Mouse (Mus musculus) limb, embryonic 13.5 days (tissue): ENCODE results near the gene Ctsc. TPM values are rescaled to one million over a fixed set of nuclear protein-coding genes. Genes with fewer than 3 reads are reported as not detected.
A peak's percentile ranks its signal among the peaks of the same experiment; 100 is the strongest.
"Not testable (repeated sequence)": the region's sequence is repeated elsewhere in the genome, so short reads cannot be mapped to it uniquely, and the experiment has no call there.

Source experiments
- ATAC-seq: fragments of 200-750 bp; cut with Nextera tagmentation; 2 replicates; pipeline ENCODE4 v1.8.0; 2017; ENCODE audit warnings: low read depth, moderate number of reproducible peaks, moderate TSS enrichment; ENCODE audit not compliant: low FRiP score
- H3K27ac ChIP-seq: fragments of 300-500 bp; sonication (generic); 2 replicates; pipeline ENCODE4 v1.5.1; 2015; ENCODE audit warnings: inconsistent platforms, mild to moderate bottlenecking, moderate library complexity
- H3K27me3 ChIP-seq: fragments of 300-500 bp; sonication (generic); 2 replicates; pipeline ENCODE4 v1.6.1; 2015; ENCODE audit warnings: mild to moderate bottlenecking, inconsistent platforms
- H3K36me3 ChIP-seq: fragments of 300-500 bp; sonication (generic); 2 replicates; pipeline ENCODE4 v1.6.1; 2015; ENCODE audit warnings: inconsistent platforms, mild to moderate bottlenecking, moderate library complexity
- H3K4me1 ChIP-seq: fragments of 300-500 bp; sonication (generic); 2 replicates; pipeline ENCODE4 v1.6.1; 2015; ENCODE audit warnings: inconsistent platforms
- H3K4me2 ChIP-seq: fragments of 300-500 bp; sonication (generic); replicated peaks from 2 replicates; pipeline ENCODE4 v1.6.1; 2015; ENCODE audit warnings: inconsistent platforms, mild to moderate bottlenecking, moderate library complexity
- H3K4me3 ChIP-seq: fragments of 300-500 bp; sonication (generic); 2 replicates; pipeline ENCODE4 v1.5.1; 2015; ENCODE audit warnings: moderate library complexity, mild to moderate bottlenecking, inconsistent platforms
- H3K9ac ChIP-seq: fragments of 300-500 bp; sonication (generic); 2 replicates; pipeline ENCODE4 v1.6.1; 2015; ENCODE audit warnings: mild to moderate bottlenecking, inconsistent platforms
- H3K9me3 ChIP-seq: fragments of 300-500 bp; sonication (generic); 2 replicates; pipeline ENCODE4 v1.6.1; 2016; ENCODE audit warnings: inconsistent platforms
- WGBS: fragments of 180-500 bp; shearing (Covaris S2); methylation state at CpG from one replicate; pipeline ENCODE4 v1.1.7; 2015; 5-methylcytosine and 5-hydroxymethylcytosine counted together
- polyA plus RNA-seq: library from polyadenylated mRNA; unstranded; fragments of >200 nt; fragmentation: Nextera tagmentation; extraction: Ambion mirVana; gene quantifications from 2 replicates; pipeline ENCODE4 v1.2.1, GENCODE M21; 2015

Ctsc gene
- polyA plus RNA-seq = 36.5 and 43.8 TPM in 2 replicates

- Histone ChIP-seq H3K4me1 (peaks cover 9% of the 10 kb centered on the region), H3K4me2 (peak within 1 kb of the TSS; percentile 87), H3K4me3 (peak within 1 kb of the TSS; percentile 57), H3K36me3 (no peaks in the 10 kb centered on the region), H3K9me3 (no peaks in the 10 kb centered on the region), H3K27ac (no peak within 1 kb of the TSS), H3K27me3 (no peaks in the 10 kb centered on the region), H3K9ac (peak within 1 kb of the TSS; percentile 71)
- ATAC-seq = peak; percentile 83
- 1% methylated on average over 34 of the region's 34 CpGs for WGBS
Measured at GRCm38 (mm10) chr7:88277858-88278627, at the start of gene Ctsc. Ctsc (plus strand) TSS chr7:88278085.

- H3K4me1 ChIP-seq = no peaks in the 10 kb centered on the region
- no peaks in the 10 kb centered on the region for H3K9me3 ChIP-seq
- H3K27me3 ChIP-seq = no peaks in the 10 kb centered on the region
- ATAC-seq = no peak
- WGBS = 67% methylated on average over 2 of the region's 2 CpGs
- H3K4me2 ChIP-seq = no peak overlapping the region
- no peak overlapping the region for H3K27ac ChIP-seq
- no peaks in the 10 kb centered on the region for H3K36me3 ChIP-seq
- no peak overlapping the region for H3K9ac ChIP-seq
- H3K4me3 ChIP-seq = no peak overlapping the region
Measured at GRCm38 (mm10) chr7:88229051-88229450, 48.8 kb upstream of the Ctsc start.

GRCm38 (mm10) chr7:88230121-88230520 is 47.8 kb upstream of the Ctsc start:
- Histone ChIP-seq H3K4me2 (no peak overlapping the region), H3K27me3 (no peaks in the 10 kb centered on the region), H3K4me3 (no peak overlapping the region), H3K27ac (no peak overlapping the region), H3K9ac (no peak overlapping the region), H3K4me1 (no peaks in the 10 kb centered on the region), H3K9me3 (no peaks in the 10 kb centered on the region), H3K36me3 (no peaks in the 10 kb centered on the region)
- ATAC-seq = no peak
- 90% methylated on average over 4 of the region's 4 CpGs for WGBS

DNA sequence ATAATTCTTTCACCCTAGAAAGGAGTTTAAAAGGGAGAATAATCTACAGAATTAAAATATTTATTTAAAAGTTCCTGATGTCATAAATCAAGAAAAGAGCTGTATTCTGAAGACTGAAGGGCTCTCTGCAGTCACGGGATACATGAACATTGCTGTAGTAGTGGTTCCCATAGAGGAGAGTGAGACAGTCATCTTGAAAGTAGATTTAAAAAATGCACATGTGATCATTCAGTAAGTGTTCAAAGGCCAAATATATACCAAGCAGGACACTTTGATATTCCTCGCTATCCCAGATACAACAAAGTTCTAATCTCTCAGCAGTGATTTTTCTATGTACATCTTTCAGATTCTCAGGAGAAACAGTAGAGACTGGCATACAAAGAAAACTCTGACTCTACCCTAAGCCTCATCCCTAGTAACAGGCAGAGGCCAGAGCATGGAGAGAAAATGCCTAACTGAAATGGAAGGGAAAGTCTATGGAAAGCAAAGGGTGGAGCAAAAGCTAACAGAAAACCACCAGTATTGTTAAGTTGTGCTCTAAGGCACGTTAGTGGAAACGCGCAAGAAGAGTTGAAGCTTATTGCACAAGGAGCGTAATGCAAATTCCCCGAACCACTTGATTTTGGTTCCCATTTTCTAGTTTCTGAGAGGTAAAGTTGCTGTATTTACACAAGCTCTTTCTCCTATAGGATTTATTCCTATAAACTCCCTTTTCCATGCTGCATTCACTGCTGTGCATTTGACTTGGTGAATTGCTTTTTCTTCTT is 46.9 kb upstream of the Ctsc start:
- Histone ChIP-seq H3K4me2 (no peak overlapping the region), H3K9me3 (no peaks in the 10 kb centered on the region), H3K36me3 (no peaks in the 10 kb centered on the region), H3K9ac (no peak overlapping the region), H3K4me3 (no peak overlapping the region), H3K27ac (no peak overlapping the region), H3K27me3 (no peaks in the 10 kb centered on the region), H3K4me1 (no peaks in the 10 kb centered on the region)
- 90% methylated on average over 7 of the region's 7 CpGs for WGBS
- no peak for ATAC-seq

GRCm38 (mm10) chr7:88243059-88243458 is 34.8 kb upstream of the Ctsc start:
- Histone ChIP-seq H3K27me3 (no peaks in the 10 kb centered on the region), H3K4me3 (no peak overlapping the region), H3K9me3 (no peaks in the 10 kb centered on the region), H3K36me3 (no peaks in the 10 kb centered on the region), H3K4me2 (no peak overlapping the region), H3K9ac (no peak overlapping the region), H3K27ac (no peak overlapping the region), H3K4me1 (no peaks in the 10 kb centered on the region)
- ATAC-seq = no peak
- WGBS = 84% methylated on average over 3 of the region's 3 CpGs

DNA sequence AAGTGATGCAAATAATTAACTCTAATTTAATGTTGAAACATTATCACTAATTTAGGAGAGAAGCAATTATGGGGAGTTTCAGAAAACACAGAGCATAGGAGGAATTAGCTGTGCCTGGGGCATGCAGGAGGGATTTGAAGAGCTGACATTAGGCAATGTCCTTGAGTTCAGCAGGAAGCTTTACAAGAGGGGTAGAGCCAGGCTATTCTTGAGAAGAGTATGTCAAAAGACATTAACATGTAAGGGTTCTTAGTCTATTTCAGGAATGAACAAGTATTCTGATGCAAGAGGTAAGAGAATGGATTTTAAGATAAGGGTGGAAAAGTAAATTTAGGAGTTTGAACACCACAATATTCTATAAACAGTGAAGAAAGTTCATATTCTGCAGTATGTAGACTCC is 33.4 kb upstream of the Ctsc start:
- Histone ChIP-seq H3K4me1 (no peaks in the 10 kb centered on the region), H3K9me3 (no peaks in the 10 kb centered on the region), H3K9ac (no peak overlapping the region), H3K27ac (no peak overlapping the region), H3K27me3 (no peaks in the 10 kb centered on the region), H3K4me2 (no peak overlapping the region), H3K4me3 (no peak overlapping the region), H3K36me3 (no peaks in the 10 kb centered on the region)
- ATAC-seq = no peak

DNA sequence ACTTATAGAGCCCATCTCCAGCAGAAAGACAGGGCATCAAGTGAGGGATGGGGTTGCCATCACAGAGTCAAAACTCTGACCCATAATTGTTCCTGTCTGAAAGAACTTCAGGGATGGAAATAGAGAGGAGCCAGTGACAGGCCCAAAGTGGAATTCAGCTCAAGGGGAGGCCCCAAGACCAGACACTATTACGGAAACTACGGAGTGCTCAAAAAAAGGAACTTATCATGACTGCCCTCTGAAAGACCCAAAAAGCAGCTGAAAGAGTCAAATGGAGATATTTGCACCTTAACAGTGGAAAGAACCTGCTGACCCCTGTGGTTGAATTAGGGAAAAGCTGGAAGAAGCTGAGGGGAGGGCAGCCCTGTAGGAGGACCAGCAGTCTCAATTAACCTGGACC is 27.5 kb upstream of the Ctsc start:
- not testable (repeated sequence) for ATAC-seq, H3K36me3 ChIP-seq, H3K4me2 ChIP-seq, H3K27ac ChIP-seq, H3K9ac ChIP-seq, H3K4me3 ChIP-seq, H3K4me1 ChIP-seq, H3K9me3 ChIP-seq, H3K27me3 ChIP-seq
- 92% methylated on average over 2 of the region's 2 CpGs for WGBS

DNA sequence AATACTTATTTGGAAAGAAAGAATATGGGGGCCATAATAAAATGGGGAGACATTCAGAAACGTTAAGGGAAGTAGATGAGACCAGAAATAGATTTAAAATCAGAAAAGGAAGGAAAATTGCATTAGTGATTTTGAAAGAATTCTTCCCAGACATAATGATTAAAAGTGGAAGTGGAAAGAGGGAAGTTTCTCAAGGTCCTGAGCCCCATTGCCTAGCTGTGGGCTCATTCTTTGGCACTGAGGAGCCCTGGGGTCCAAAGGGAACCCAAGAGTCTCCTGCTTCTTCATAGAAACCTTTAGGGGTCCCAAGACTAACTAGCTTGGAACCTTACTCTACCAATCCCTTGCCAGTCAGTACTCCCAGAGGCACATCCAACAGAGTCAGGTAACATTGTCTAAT is 26.4 kb upstream of the Ctsc start:
- no peak for ATAC-seq
- H3K27ac ChIP-seq = no peak overlapping the region
- H3K36me3 ChIP-seq = no peaks in the 10 kb centered on the region
- H3K4me1 ChIP-seq = no peaks in the 10 kb centered on the region
- H3K9ac ChIP-seq = no peak overlapping the region
- 0 out of 2 replicates have a peak, but pooled peaks cover 5% of the 10 kb centered on the region for H3K9me3 ChIP-seq
- H3K4me3 ChIP-seq = no peak overlapping the region
- WGBS = 56% methylated on average over 1 of the region's 1 CpGs
- no peak overlapping the region for H3K4me2 ChIP-seq
- H3K27me3 ChIP-seq = no peaks in the 10 kb centered on the region

DNA sequence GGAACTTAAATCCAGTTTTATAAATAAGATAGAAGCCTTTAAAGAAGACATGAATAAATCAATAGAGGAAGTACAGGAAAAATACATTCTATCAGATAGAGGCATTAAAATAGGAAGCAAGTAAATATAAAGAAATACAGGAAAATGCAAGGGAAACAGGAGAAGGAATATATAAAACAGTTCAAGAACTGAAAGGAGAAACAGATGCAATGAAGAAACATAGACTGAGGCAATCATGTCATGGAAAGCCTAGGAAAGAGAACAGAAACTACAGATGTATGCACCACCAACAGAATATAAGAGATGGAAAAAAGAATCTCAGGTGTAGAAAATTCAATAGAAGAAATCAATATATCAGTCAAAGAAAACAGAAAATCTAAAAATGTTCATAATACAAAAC is 25.8 kb upstream of the Ctsc start:
- no peak for ATAC-seq
- Histone ChIP-seq H3K4me2 (no peak overlapping the region), H3K27me3 (no peaks in the 10 kb centered on the region), H3K4me1 (no peaks in the 10 kb centered on the region), H3K36me3 (no peaks in the 10 kb centered on the region), H3K27ac (no peak overlapping the region), H3K4me3 (no peak overlapping the region), H3K9me3 (0 out of 2 replicates have a peak, but pooled peaks cover 5% of the 10 kb centered on the region), H3K9ac (no peak overlapping the region)

DNA sequence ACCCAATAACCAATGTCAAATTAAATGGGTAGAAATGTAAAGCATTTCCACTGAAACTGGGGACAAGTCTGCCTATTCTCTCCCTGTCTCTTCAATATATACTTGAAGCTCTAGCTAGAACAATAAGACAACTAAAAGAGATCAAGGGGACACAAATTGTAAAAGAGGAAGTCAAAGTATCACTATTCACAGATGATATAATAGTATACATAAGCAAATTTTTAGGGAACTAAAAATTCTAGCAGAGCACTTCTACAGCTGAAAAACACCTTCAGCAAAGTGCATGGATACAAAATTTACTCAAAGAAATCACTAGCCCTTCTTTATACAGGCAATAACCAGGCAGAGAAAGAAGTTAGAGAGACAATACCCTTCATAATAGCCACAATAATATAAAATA is 23.0 kb upstream of the Ctsc start:
- Histone ChIP-seq H3K27ac (no peak overlapping the region), H3K27me3 (no peaks in the 10 kb centered on the region), H3K4me2 (no peak overlapping the region), H3K4me1 (no peaks in the 10 kb centered on the region), H3K36me3 (no peaks in the 10 kb centered on the region), H3K9ac (no peak overlapping the region), H3K9me3 (0 out of 2 replicates have a peak, but pooled peaks cover 5% of the 10 kb centered on the region), H3K4me3 (no peak overlapping the region)
- ATAC-seq = no peak

GRCm38 (mm10) chr7:88259155-88259925 is 18.5 kb upstream of the Ctsc start:
- H3K9me3 ChIP-seq = no peaks in the 10 kb centered on the region
- H3K27ac ChIP-seq = no peak overlapping the region
- no peak overlapping the region for H3K4me3 ChIP-seq
- no peaks in the 10 kb centered on the region for H3K4me1 ChIP-seq
- no peaks in the 10 kb centered on the region for H3K36me3 ChIP-seq
- 72% methylated on average over 7 of the region's 7 CpGs for WGBS
- H3K9ac ChIP-seq = no peak overlapping the region
- no peak overlapping the region for H3K4me2 ChIP-seq
- no peaks in the 10 kb centered on the region for H3K27me3 ChIP-seq
- ATAC-seq = no peak

DNA sequence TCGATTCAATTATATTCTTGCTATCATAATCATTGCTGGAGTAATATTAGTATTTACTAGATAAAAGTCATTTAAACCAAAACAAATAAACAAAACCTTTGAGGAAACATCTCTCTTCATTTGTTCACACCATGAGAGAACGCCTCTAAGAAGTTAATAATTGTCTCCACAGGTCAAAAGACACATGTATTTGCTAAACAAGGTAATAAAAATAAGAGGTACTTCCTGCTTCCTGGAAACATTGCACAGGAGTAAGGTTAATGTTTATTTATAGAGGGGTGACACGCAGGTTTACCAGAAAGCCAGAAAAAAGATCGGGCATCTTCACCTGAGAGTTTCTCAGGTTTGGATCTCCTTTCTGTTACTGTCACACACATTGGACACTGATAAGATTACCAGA is 16.1 kb upstream of the Ctsc start:
- H3K4me1 ChIP-seq = no peaks in the 10 kb centered on the region
- no peak overlapping the region for H3K9ac ChIP-seq
- no peaks in the 10 kb centered on the region for H3K9me3 ChIP-seq
- no peak overlapping the region for H3K4me2 ChIP-seq
- no peaks in the 10 kb centered on the region for H3K27me3 ChIP-seq
- 60% methylated on average over 4 of the region's 4 CpGs for WGBS
- H3K4me3 ChIP-seq = no peak overlapping the region
- ATAC-seq = no peak
- H3K36me3 ChIP-seq = no peaks in the 10 kb centered on the region
- H3K27ac ChIP-seq = no peak overlapping the region
